Mouse (Mus musculus): ENCODE measurements at regions not wholly inside any gene's neighbourhood (a gene's known extent, or its start where the extent isn't known, plus 50 kb on each side); places are given as distances from the start of the nearest gene placed in this dataset.

- Histone ChIP-seq H3K4me1 (replicated peaks; ENCODE audit: low read depth, low read length) (no peaks in the 10 kb centered on the region), H3K9me3 (ENCODE audit: low read length) (no peaks in the 10 kb centered on the region), H3K36me3 (ENCODE audit: insufficient read depth, low read length) (no peaks in the 10 kb centered on the region), H3K27me3 (ENCODE audit: insufficient read depth, low read length) (no peaks in the 10 kb centered on the region), H3K4me3 (replicated peaks; ENCODE audit: low read length) (no peak overlapping the region)
- TF ChIP-seq POU5F1 (IDR thresholded peaks at IDR 0.05; ENCODE audit: borderline replicate concordance, low read length) (no peak), NANOG (IDR thresholded peaks at IDR 0.05; ENCODE audit: borderline replicate concordance, low read length) (no peak), CTCF (conservative IDR thresholded peaks at IDR 0.05; ENCODE audit: low read length) (no peak)
Measured at GRCm38 (mm10) chr14:45996760-45997159, 338.8 kb upstream of the Ddhd1 start.

- Histone ChIP-seq H3K36me3 (ENCODE audit: insufficient read depth, low read length) (no peaks in the 10 kb centered on the region), H3K9me3 (ENCODE audit: low read length) (no peaks in the 10 kb centered on the region), H3K4me3 (replicated peaks; ENCODE audit: low read length) (no peak overlapping the region), H3K4me1 (replicated peaks; ENCODE audit: low read depth, low read length) (no peaks in the 10 kb centered on the region), H3K27me3 (ENCODE audit: insufficient read depth, low read length) (no peaks in the 10 kb centered on the region)
- TF ChIP-seq NANOG (IDR thresholded peaks at IDR 0.05; ENCODE audit: borderline replicate concordance, low read length): no peak
- TF ChIP-seq CTCF (conservative IDR thresholded peaks at IDR 0.05; ENCODE audit: low read length): no peak
- no peak for TF ChIP-seq POU5F1 (IDR thresholded peaks at IDR 0.05; ENCODE audit: borderline replicate concordance, low read length)
Measured at GRCm38 (mm10) chr14:46004078-46004477, 346.1 kb upstream of the Ddhd1 start.

GRCm38 (mm10) chr14:46005307-46005706 is 347.4 kb upstream of the Ddhd1 start:
- no peaks in the 10 kb centered on the region for H3K36me3 ChIP-seq (ENCODE audit: insufficient read depth, low read length)
- H3K27me3 ChIP-seq (ENCODE audit: insufficient read depth, low read length): no peaks in the 10 kb centered on the region
- no peak for TF ChIP-seq POU5F1 (IDR thresholded peaks at IDR 0.05; ENCODE audit: borderline replicate concordance, low read length)
- TF ChIP-seq NANOG (IDR thresholded peaks at IDR 0.05; ENCODE audit: borderline replicate concordance, low read length): no peak
- no peak for TF ChIP-seq CTCF (conservative IDR thresholded peaks at IDR 0.05; ENCODE audit: low read length)
- no peaks in the 10 kb centered on the region for H3K4me1 ChIP-seq (replicated peaks; ENCODE audit: low read depth, low read length)
- no peak overlapping the region for H3K4me3 ChIP-seq (replicated peaks; ENCODE audit: low read length)
- H3K9me3 ChIP-seq (ENCODE audit: low read length): no peaks in the 10 kb centered on the region

DNA sequence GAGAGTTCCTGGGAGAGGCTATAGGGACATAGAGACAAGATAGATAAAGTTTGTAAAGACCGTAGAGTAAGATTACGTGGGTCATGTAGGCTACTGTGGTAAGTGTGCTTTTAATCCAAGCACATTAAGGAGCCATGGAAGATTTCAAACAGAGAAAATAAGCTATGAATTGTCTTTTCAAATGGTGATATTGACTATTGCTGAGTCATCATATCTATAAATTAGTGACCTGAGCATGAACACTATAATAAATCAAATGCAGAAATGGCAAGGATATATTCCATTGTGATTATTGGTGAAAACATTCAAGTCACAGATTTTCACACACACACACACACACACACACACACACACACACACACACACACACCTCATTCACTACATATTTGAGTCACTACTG is 355.3 kb upstream of the Ddhd1 start:
- Histone ChIP-seq H3K4me1 (replicated peaks; ENCODE audit: low read depth, low read length) (no peaks in the 10 kb centered on the region), H3K9me3 (ENCODE audit: low read length) (no peaks in the 10 kb centered on the region), H3K27me3 (ENCODE audit: insufficient read depth, low read length) (no peaks in the 10 kb centered on the region), H3K4me3 (replicated peaks; ENCODE audit: low read length) (no peak overlapping the region), H3K36me3 (ENCODE audit: insufficient read depth, low read length) (no peaks in the 10 kb centered on the region)
- TF ChIP-seq POU5F1 (IDR thresholded peaks at IDR 0.05; ENCODE audit: borderline replicate concordance, low read length): no peak
- no peak for TF ChIP-seq NANOG (IDR thresholded peaks at IDR 0.05; ENCODE audit: borderline replicate concordance, low read length)
- no peak for TF ChIP-seq CTCF (conservative IDR thresholded peaks at IDR 0.05; ENCODE audit: low read length)

DNA sequence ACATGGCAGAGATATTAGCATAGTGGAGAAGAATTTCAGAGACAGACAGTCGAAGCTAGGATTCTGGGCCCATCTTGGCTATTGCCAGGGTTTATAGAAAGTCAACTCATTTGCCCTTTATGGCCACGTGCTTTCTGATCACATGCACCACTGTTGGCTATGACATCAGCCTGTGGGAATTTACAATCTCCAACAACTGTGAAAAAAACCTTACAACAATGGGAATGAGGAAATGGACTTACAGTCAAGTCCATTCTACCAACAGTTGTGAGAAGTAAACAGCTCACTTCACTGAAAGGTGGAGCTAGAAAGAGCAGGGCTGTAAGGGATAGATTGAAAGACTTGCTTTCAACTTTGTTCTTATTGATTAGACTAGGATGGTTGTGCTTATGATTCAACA is 356.1 kb upstream of the Ddhd1 start:
- H3K9me3 ChIP-seq (ENCODE audit: low read length): no peaks in the 10 kb centered on the region
- TF ChIP-seq NANOG (IDR thresholded peaks at IDR 0.05; ENCODE audit: borderline replicate concordance, low read length) (no peak), CTCF (conservative IDR thresholded peaks at IDR 0.05; ENCODE audit: low read length) (no peak), POU5F1 (IDR thresholded peaks at IDR 0.05; ENCODE audit: borderline replicate concordance, low read length) (no peak)

GRCm38 (mm10) chr14:46015682-46016400 is 357.9 kb upstream of the Ddhd1 start:
- Histone ChIP-seq H3K4me1 (replicated peaks; ENCODE audit: low read depth, low read length) (no peaks in the 10 kb centered on the region), H3K27me3 (ENCODE audit: insufficient read depth, low read length) (no peaks in the 10 kb centered on the region), H3K36me3 (ENCODE audit: insufficient read depth, low read length) (no peaks in the 10 kb centered on the region), H3K9me3 (ENCODE audit: low read length) (no peaks in the 10 kb centered on the region), H3K4me3 (replicated peaks; ENCODE audit: low read length) (no peak overlapping the region)
- TF ChIP-seq NANOG (IDR thresholded peaks at IDR 0.05; ENCODE audit: borderline replicate concordance, low read length): no peak
- TF ChIP-seq CTCF (conservative IDR thresholded peaks at IDR 0.05; ENCODE audit: low read length): no peak
- TF ChIP-seq POU5F1 (IDR thresholded peaks at IDR 0.05; ENCODE audit: borderline replicate concordance, low read length): no peak

More for the DNA sequence above, 356.1 kb upstream of the Ddhd1 start:
- Histone ChIP-seq H3K27me3 (ENCODE audit: insufficient read depth, low read length) (no peaks in the 10 kb centered on the region), H3K36me3 (ENCODE audit: insufficient read depth, low read length) (no peaks in the 10 kb centered on the region), H3K4me3 (replicated peaks; ENCODE audit: low read length) (no peak overlapping the region), H3K4me1 (replicated peaks; ENCODE audit: low read depth, low read length) (no peaks in the 10 kb centered on the region)

DNA sequence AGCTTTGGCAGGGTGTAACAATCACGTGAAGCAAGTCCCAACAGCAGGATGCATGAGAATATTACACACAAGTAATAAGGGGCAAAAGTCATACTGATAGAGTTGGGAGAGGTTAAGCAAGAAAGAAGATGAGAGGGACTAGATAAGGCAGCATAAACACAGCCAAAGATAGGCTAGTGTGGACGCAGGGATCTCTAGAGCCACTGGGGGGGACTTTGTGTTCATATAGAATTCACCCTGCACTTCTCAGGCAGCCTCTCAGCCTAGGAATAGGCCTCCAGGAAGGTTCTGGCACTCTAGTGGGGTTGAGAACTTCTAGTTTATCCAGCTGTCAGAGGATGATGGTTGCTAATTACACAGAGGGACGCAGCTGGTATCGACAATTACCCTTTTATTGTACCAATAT is 358.8 kb upstream of the Ddhd1 start:
- H3K4me3 ChIP-seq (replicated peaks; ENCODE audit: low read length): no peak overlapping the region
- no peak for TF ChIP-seq CTCF (conservative IDR thresholded peaks at IDR 0.05; ENCODE audit: low read length)
- TF ChIP-seq NANOG (IDR thresholded peaks at IDR 0.05; ENCODE audit: borderline replicate concordance, low read length): no peak
- TF ChIP-seq POU5F1 (IDR thresholded peaks at IDR 0.05; ENCODE audit: borderline replicate concordance, low read length): no peak
- H3K36me3 ChIP-seq (ENCODE audit: insufficient read depth, low read length): no peaks in the 10 kb centered on the region
- no peaks in the 10 kb centered on the region for H3K9me3 ChIP-seq (ENCODE audit: low read length)
- no peaks in the 10 kb centered on the region for H3K4me1 ChIP-seq (replicated peaks; ENCODE audit: low read depth, low read length)
- no peaks in the 10 kb centered on the region for H3K27me3 ChIP-seq (ENCODE audit: insufficient read depth, low read length)

DNA sequence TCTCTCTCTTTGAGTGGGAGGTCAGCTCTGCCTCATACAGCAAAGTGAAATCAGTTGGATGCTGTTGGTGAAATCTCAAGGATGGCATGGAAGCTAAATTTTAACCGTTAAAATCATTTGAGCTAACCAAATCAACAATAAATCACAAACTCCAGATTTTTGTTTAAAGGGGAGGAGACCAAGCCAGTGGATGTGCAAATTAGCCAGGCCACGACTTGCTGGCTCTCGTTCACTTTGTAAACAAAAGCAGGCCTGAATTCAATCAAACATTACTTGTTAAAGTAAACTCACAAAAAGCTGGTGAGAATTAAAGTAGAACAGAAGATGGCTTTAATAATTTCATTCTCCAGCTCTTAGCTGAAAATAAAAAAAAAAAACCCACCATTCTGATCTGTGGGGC is 359.3 kb upstream of the Ddhd1 start:
- Histone ChIP-seq H3K4me1 (replicated peaks; ENCODE audit: low read depth, low read length) (no peaks in the 10 kb centered on the region), H3K4me3 (replicated peaks; ENCODE audit: low read length) (no peak overlapping the region), H3K36me3 (ENCODE audit: insufficient read depth, low read length) (no peaks in the 10 kb centered on the region), H3K9me3 (ENCODE audit: low read length) (no peaks in the 10 kb centered on the region), H3K27me3 (ENCODE audit: insufficient read depth, low read length) (no peaks in the 10 kb centered on the region)
- TF ChIP-seq POU5F1 (IDR thresholded peaks at IDR 0.05; ENCODE audit: borderline replicate concordance, low read length): no peak
- TF ChIP-seq NANOG (IDR thresholded peaks at IDR 0.05; ENCODE audit: borderline replicate concordance, low read length): no peak
- no peak for TF ChIP-seq CTCF (conservative IDR thresholded peaks at IDR 0.05; ENCODE audit: low read length)

DNA sequence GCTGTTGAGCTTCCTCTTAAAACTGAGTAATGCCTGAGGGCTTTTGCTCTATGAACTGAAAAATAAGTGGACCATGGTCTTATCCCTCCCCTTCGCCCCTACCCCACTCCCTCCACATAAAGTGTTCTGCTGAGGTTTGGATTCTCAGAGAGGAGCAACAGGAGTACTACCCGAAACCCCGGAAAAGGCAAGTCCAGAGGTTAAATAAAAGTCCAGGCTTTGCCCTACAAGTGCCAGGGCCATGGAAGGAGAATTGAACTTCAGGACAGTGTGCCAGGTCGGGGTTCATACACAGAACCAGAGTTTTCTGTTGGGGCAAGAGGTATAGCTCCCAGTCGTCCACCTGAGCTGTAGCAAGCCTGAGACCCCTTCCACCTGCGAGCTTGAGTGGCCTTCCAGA is 360.0 kb upstream of the Ddhd1 start:
- Histone ChIP-seq H3K27me3 (ENCODE audit: insufficient read depth, low read length) (no peaks in the 10 kb centered on the region), H3K4me3 (replicated peaks; ENCODE audit: low read length) (no peak overlapping the region), H3K9me3 (ENCODE audit: low read length) (no peaks in the 10 kb centered on the region), H3K4me1 (replicated peaks; ENCODE audit: low read depth, low read length) (no peaks in the 10 kb centered on the region), H3K36me3 (ENCODE audit: insufficient read depth, low read length) (no peaks in the 10 kb centered on the region)
- no peak for TF ChIP-seq NANOG (IDR thresholded peaks at IDR 0.05; ENCODE audit: borderline replicate concordance, low read length)
- no peak for TF ChIP-seq POU5F1 (IDR thresholded peaks at IDR 0.05; ENCODE audit: borderline replicate concordance, low read length)
- no peak for TF ChIP-seq CTCF (conservative IDR thresholded peaks at IDR 0.05; ENCODE audit: low read length)

Data from E14TG2a.4 (cell line).